Mouse (Mus musculus) thymus, adult 2 months (tissue): ENCODE data around the gene Fam107b.

ENCODE experiments used
- CTCF ChIP-seq: fragments of 200-500 bp; IDR thresholded peaks from 2 replicates; pipeline ENCODE4 v1.5.1; 2012; ENCODE audit warnings: mild to moderate bottlenecking, control low read depth, low read length, moderate library complexity, borderline replicate concordance; ENCODE audit not compliant: control insufficient read depth, poor library complexity, insufficient read depth; ENCODE audit errors: extremely low read depth
- POLR2A ChIP-seq: fragments of 200-500 bp; IDR thresholded peaks from 2 replicates; pipeline ENCODE4 v1.6.1; 2012; ENCODE audit warnings: mild to moderate bottlenecking, low read length, control low read depth, moderate library complexity; ENCODE audit not compliant: control insufficient read depth, poor library complexity, insufficient read depth; ENCODE audit errors: extremely low read depth

- TF ChIP-seq CTCF (no peak), POLR2A (no peak)
Measured at GRCm38 (mm10) chr2:3526288-3526687, 44.0 kb upstream of the Fam107b start.
